Mouse (Mus musculus) lung, embryonic 15.5 days (tissue): ENCODE results near the gene Scfd2. TPM values are rescaled to one million over a fixed set of nuclear protein-coding genes. Genes with fewer than 3 reads are reported as not detected.

ENCODE experiments used
- ATAC-seq: fragments of 200-750 bp; cut with Nextera tagmentation; 2 replicates; pipeline ENCODE4 v1.8.0; 2017; ENCODE audit warnings: moderate number of reproducible peaks, borderline replicate concordance; ENCODE audit not compliant: low FRiP score, low TSS enrichment; ENCODE audit errors: extremely low read depth
- H3K27ac ChIP-seq: fragments of 300-500 bp; sonication (generic); 2 replicates; pipeline ENCODE4 v1.5.1; 2015; ENCODE audit warnings: moderate library complexity, mild to moderate bottlenecking, inconsistent platforms
- H3K27me3 ChIP-seq: fragments of 300-500 bp; sonication (generic); 2 replicates; pipeline ENCODE4 v1.6.1; 2015; ENCODE audit warnings: inconsistent platforms
- H3K36me3 ChIP-seq: fragments of 300-500 bp; sonication (generic); 2 replicates; pipeline ENCODE4 v1.6.1; 2015; ENCODE audit warnings: inconsistent platforms
- H3K4me1 ChIP-seq: fragments of 300-500 bp; sonication (generic); 2 replicates; pipeline ENCODE4 v1.6.1; 2015; ENCODE audit warnings: inconsistent platforms
- H3K4me2 ChIP-seq: fragments of 300-500 bp; sonication (generic); 2 replicates; pipeline ENCODE4 v1.6.1; 2015; ENCODE audit warnings: inconsistent platforms, mild to moderate bottlenecking, moderate library complexity
- H3K4me3 ChIP-seq: fragments of 300-500 bp; sonication (generic); 2 replicates; pipeline ENCODE4 v1.5.1; 2015; ENCODE audit warnings: mild to moderate bottlenecking, inconsistent platforms
- H3K9ac ChIP-seq: fragments of 300-500 bp; sonication (generic); 2 replicates; pipeline ENCODE4 v1.6.1; 2015; ENCODE audit warnings: inconsistent platforms
- H3K9me3 ChIP-seq: fragments of 300-500 bp; sonication (generic); 2 replicates; pipeline ENCODE4 v1.6.1; 2016; ENCODE audit warnings: inconsistent platforms
- WGBS: fragments of 180-500 bp; shearing (Covaris S2); methylation state at CpG from one replicate; pipeline ENCODE4 v1.1.7; 2015; 5-methylcytosine and 5-hydroxymethylcytosine counted together
- polyA plus RNA-seq: library from polyadenylated mRNA; unstranded; fragments of >200 nt; fragmentation: Nextera tagmentation; extraction: Ambion mirVana; gene quantifications from 2 replicates; pipeline ENCODE4 v1.2.1, GENCODE M21; 2015

Scfd2 gene
- polyA plus RNA-seq, 1 experiment from 2014 or later, result 18.4 TPM

DNA sequence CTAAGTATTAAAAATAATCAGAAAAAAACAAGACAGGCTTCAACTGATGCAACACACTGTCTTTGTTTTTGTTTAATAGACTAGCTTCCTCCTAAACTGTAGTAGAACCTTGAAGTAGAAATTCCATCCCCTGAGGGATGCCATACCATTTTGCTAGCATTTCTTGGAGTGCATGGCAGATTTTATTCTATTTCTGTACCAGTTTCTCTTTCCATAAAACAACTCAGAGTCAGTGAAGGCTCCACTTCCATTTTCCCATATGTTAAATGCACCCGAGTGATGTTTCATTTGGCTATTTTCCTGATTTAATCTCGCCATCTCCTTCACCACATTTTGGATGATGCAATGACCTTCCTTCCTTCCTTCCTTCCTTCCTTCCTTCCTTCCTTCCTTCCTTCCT lies 243.4 kb downstream of the Scfd2 start:
- 73% methylated on average over 2 of the region's 2 CpGs for WGBS
- ATAC-seq, result no peak
- H3K9ac ChIP-seq, result no peak overlapping the region

DNA sequence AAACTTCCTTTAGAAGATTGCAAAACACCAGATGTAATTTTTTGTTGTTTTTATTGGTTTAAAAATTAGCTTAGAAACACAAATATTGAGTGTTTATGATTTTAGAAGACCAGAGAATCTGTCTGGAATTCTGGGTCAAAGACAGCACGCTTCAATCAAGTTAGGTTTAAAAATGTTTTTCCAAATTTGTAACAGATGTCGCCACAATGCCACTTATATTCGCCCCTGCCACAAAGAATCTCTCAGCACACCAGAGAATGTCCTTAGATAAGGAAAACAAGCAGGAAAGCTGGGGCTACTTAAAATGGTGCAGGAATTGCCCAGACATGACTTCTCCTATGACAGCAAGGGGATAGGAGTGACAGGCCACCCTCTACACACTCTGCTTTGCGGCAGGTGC lies 245.3 kb downstream of the Scfd2 start:
- Histone ChIP-seq H3K27ac (no peak overlapping the region), H3K4me3 (no peak overlapping the region), H3K4me1 (peaks cover 21% of the 10 kb centered on the region), H3K27me3 (no peaks in the 10 kb centered on the region), H3K36me3 (no peaks in the 10 kb centered on the region), H3K4me2 (no peak overlapping the region), H3K9me3 (no peaks in the 10 kb centered on the region), H3K9ac (no peak overlapping the region)
- WGBS, result 56% methylated on average over 4 of the region's 4 CpGs
- no peak for ATAC-seq

More for the DNA sequence above, 243.4 kb downstream of the Scfd2 start:
- H3K27ac ChIP-seq, result no peak overlapping the region
- no peaks in the 10 kb centered on the region for H3K36me3 ChIP-seq
- H3K4me2 ChIP-seq, result no peak overlapping the region
- no peak overlapping the region for H3K4me3 ChIP-seq
- peaks cover 32% of the 10 kb centered on the region for H3K4me1 ChIP-seq
- H3K27me3 ChIP-seq, result no peaks in the 10 kb centered on the region
- no peaks in the 10 kb centered on the region for H3K9me3 ChIP-seq

DNA sequence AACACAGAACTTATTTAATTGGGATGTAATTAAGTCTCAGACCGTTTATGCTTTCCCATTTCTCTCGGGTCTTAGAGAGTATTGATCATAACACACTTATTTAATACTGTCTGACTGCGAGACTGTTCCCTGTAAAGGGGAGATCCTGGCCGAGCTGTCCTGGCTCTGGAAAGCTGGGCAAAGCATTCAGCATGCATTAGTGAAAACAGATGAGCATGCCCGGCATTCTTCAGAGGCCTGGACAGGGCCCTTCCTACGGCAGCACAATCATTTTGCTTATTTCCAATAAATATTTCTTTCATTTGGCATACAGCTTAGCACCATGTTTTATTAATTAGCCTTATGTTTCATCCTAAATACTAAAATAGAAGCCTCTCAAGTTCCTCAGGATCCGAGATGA lies 245.8 kb downstream of the Scfd2 start:
- WGBS, result 56% methylated on average over 7 of the region's 7 CpGs
- Histone ChIP-seq H3K4me3 (no peak overlapping the region), H3K36me3 (no peaks in the 10 kb centered on the region), H3K27ac (no peak overlapping the region), H3K4me2 (no peak overlapping the region), H3K4me1 (peaks cover 23% of the 10 kb centered on the region), H3K9ac (no peak overlapping the region), H3K27me3 (no peaks in the 10 kb centered on the region), H3K9me3 (no peaks in the 10 kb centered on the region)
- ATAC-seq, result no peak

DNA sequence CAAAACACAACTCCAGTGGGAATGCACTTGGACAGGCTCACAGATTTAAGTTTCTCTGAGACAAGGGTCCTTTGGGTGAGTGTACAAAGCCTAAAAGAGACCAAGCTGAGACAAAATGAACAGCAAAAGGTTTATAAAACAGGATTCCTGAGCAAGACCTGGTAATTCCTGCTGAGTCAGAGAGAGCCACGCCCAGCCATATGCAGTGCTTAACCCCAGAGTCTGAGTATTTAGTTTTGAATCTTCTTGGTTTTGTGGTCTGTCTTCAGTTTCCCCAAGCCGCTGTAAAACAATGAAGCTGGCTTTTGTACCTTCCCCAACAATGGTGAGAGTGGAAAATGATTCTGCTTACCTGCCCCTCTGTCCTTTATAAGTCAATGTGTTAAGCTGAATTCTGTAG lies 246.3 kb downstream of the Scfd2 start:
- 74% methylated on average over 2 of the region's 2 CpGs for WGBS
- H3K9ac ChIP-seq, result no peak overlapping the region
- H3K27ac ChIP-seq, result no peak overlapping the region
- no peak overlapping the region for H3K4me3 ChIP-seq
- no peaks in the 10 kb centered on the region for H3K27me3 ChIP-seq
- H3K9me3 ChIP-seq, result no peaks in the 10 kb centered on the region
- no peak for ATAC-seq
- H3K4me1 ChIP-seq, result peaks cover 23% of the 10 kb centered on the region; the same call in 1 of the 2 replicates
- H3K4me2 ChIP-seq, result no peak overlapping the region
- H3K36me3 ChIP-seq, result no peaks in the 10 kb centered on the region

DNA sequence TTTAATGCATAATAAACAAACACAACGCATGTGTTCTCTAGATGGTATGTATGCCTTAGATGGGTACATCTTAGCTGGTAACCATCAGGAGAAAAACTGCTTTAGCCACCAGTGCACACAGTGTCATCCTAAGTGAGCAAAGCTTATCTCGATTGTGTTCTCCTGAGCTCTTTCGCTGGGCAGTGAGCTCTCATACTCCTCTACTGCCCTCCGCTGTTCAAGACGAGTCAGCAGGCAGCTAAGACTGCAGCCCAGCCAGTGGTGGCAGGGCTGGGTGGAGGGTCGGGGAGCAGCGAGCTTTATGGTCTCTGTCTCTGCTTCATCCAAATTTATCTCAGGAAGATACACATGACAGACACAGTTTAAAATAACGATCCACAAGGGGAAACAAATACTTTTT lies 248.0 kb downstream of the Scfd2 start:
- H3K4me3 ChIP-seq, result no peak overlapping the region
- H3K27me3 ChIP-seq, result no peaks in the 10 kb centered on the region
- no peak overlapping the region for H3K27ac ChIP-seq
- H3K4me2 ChIP-seq, result no peak overlapping the region
- ATAC-seq, result no peak
- no peak overlapping the region for H3K9ac ChIP-seq
- no peaks in the 10 kb centered on the region for H3K9me3 ChIP-seq
- H3K36me3 ChIP-seq, result no peaks in the 10 kb centered on the region
- 31% methylated on average over 8 of the region's 8 CpGs for WGBS
- H3K4me1 ChIP-seq, result peaks cover 35% of the 10 kb centered on the region

DNA sequence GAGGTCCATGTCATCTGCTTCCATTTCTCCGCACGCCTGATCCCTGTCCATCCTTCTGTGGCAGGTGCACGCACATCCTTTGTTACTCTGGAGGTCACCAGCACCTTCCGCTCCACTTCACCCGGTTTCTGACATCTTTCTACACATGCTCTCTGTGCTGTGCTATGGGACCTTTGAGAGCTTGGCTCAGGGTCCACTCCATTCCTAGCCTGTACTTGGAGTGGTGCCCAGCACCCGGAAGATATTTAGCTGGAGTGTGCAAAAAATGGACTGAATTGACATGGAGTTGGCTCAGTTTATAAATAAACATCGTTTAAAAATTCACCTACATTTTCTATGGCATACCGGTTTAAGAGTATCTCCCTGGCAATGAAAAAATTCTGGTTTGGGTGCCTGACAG lies 250.1 kb downstream of the Scfd2 start:
- no peak overlapping the region; the same call in 1 of the 2 replicates for H3K27ac ChIP-seq
- WGBS, result 50% methylated on average over 8 of the region's 8 CpGs
- ATAC-seq, result no peak
- H3K4me3 ChIP-seq, result no peak overlapping the region
- peaks cover 47% of the 10 kb centered on the region for H3K4me1 ChIP-seq
- H3K36me3 ChIP-seq, result no peaks in the 10 kb centered on the region
- no peak overlapping the region for H3K4me2 ChIP-seq
- no peaks in the 10 kb centered on the region for H3K9me3 ChIP-seq
- H3K9ac ChIP-seq, result no peak overlapping the region
- H3K27me3 ChIP-seq, result no peaks in the 10 kb centered on the region

DNA sequence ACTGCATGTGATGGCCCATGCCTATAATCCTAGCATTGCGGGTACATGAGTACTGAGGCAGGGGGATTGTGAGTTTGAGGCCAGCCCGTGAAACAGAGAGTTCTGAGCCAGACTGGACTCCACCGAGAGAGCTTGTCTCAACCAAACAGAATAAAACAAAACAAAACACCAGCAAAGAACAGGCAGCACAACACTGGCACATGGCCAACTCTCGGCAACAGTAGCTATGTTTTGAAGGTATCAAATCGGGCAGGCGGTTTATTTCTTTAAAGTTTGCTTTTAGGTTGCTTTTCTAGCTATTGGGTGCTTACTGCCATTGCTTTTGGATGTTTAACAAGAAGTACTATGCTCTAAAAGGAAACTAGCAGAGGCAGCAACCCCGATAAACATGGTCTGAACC lies 251.9 kb downstream of the Scfd2 start:
- WGBS, result 61% methylated on average over 7 of the region's 7 CpGs
- Histone ChIP-seq H3K4me2 (no peak overlapping the region), H3K36me3 (no peaks in the 10 kb centered on the region), H3K4me3 (no peak overlapping the region), H3K9me3 (no peaks in the 10 kb centered on the region), H3K9ac (no peak overlapping the region), H3K27me3 (no peaks in the 10 kb centered on the region), H3K27ac (no peak overlapping the region), H3K4me1 (peaks cover 42% of the 10 kb centered on the region)
- ATAC-seq, result no peak

DNA sequence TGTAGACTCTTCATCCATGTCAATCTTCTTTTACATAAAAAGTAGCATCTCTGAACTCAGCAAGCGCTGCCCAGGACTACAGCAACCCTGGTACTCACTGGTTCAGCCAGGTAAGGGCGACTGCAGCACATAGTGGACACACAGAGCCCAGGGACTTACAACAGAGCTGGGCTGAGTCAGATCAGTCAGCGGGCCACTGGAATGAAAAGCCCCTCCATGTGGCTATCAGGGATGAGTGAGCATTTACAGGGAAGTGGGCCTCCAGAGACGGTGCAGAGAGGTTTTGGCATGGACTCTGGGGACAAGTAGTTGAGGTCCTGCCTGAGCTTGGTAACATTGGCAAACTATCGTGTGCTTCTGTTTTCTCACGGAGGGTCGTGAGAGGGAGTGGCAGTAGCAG lies 253.1 kb downstream of the Scfd2 start:
- Histone ChIP-seq H3K27me3 (no peaks in the 10 kb centered on the region), H3K36me3 (no peaks in the 10 kb centered on the region), H3K4me3 (no peak overlapping the region), H3K4me1 (peaks cover 43% of the 10 kb centered on the region), H3K9me3 (no peaks in the 10 kb centered on the region), H3K4me2 (no peak overlapping the region), H3K9ac (no peak overlapping the region), H3K27ac (peak overlapping the region; percentile 16; the same call in 1 of the 2 replicates)
- 77% methylated on average over 7 of the region's 7 CpGs for WGBS
- no peak for ATAC-seq

DNA sequence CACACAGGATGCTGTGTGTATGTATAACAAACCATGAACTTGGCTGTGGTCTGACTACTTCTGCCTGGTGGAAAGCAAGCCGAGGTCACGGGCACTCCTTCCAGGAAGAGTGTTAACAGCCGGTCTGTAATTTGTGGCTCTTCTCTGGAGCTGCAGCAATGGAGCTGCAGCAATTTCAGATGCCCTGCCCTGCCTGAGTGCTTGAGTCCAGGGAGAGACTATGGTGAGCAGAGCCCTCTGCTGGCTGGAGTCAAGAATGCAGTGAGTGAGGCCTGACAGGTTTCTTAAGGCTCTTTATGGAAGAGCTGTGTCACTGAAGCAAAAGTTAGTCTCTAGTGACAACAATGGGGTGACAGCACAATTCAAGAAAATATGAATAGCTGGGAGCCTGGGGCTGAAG lies 253.8 kb downstream of the Scfd2 start:
- H3K9me3 ChIP-seq, result no peaks in the 10 kb centered on the region
- no peak overlapping the region for H3K4me3 ChIP-seq
- H3K27ac ChIP-seq, result peak overlapping the region; percentile 49; the same call in 1 of the 2 replicates
- H3K4me1 ChIP-seq, result peaks cover 44% of the 10 kb centered on the region
- 0% methylated on average over 3 of the region's 3 CpGs for WGBS
- H3K27me3 ChIP-seq, result no peaks in the 10 kb centered on the region
- no peak overlapping the region for H3K9ac ChIP-seq
- peak; percentile 80 for ATAC-seq
- H3K36me3 ChIP-seq, result no peaks in the 10 kb centered on the region
- H3K4me2 ChIP-seq, result peak overlapping the region; percentile 16; the same call in 1 of the 2 replicates

DNA sequence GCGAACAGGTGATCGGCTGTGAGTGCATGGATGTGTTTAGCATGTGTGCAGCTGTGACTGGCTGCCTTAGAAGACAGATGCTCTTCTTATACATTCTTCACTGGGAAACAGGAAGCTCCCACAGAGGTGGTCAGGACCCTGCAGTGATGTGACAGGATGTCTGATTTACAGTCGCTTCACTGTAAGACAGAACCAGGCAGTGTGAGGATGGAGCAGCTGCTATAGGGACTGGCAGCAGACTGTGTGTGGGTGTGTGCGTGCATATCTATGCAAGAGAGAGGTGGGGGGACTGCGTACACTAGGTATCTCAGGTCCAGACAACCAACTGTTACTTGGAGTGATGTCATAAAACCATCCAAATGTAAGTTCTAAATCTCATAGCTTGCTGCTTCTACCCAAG lies 254.3 kb downstream of the Scfd2 start:
- Histone ChIP-seq H3K27me3 (no peaks in the 10 kb centered on the region), H3K9me3 (no peaks in the 10 kb centered on the region), H3K4me3 (no peak overlapping the region), H3K4me1 (peaks cover 44% of the 10 kb centered on the region), H3K9ac (no peak overlapping the region), H3K27ac (peak overlapping the region; percentile 49; the same call in 1 of the 2 replicates), H3K36me3 (no peaks in the 10 kb centered on the region), H3K4me2 (peak overlapping the region; percentile 16; the same call in 1 of the 2 replicates)
- ATAC-seq, result 0 out of 2 replicates have a peak, but pooled peaks have one; percentile 25
- WGBS, result 71% methylated on average over 5 of the region's 5 CpGs

DNA sequence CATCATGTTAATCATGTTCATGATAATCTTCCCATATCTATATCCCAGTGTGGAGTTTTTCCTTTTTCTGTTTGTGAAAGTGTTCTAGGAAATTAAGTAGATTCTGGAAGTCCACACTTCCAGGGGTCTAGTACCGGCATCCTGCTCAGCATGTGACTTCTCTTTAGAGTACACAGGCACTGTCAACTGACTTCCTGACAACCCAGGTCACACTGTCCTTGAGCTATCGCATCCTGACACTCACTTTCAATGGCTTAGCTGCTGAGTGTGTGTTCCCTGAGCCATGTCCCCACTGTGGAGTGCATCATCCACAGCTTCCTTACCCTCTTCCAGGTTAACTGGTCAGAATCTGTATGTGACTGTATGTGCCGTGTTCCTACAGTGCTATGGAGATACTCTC lies 258.2 kb downstream of the Scfd2 start:
- no peaks in the 10 kb centered on the region for H3K36me3 ChIP-seq
- H3K9me3 ChIP-seq, result no peaks in the 10 kb centered on the region
- H3K4me3 ChIP-seq, result no peak overlapping the region
- 81% methylated on average over 3 of the region's 3 CpGs for WGBS
- no peak overlapping the region for H3K27ac ChIP-seq
- no peaks in the 10 kb centered on the region for H3K27me3 ChIP-seq
- no peak for ATAC-seq
- H3K4me2 ChIP-seq, result no peak overlapping the region
- H3K4me1 ChIP-seq, result peaks cover 22% of the 10 kb centered on the region
- no peak overlapping the region for H3K9ac ChIP-seq

DNA sequence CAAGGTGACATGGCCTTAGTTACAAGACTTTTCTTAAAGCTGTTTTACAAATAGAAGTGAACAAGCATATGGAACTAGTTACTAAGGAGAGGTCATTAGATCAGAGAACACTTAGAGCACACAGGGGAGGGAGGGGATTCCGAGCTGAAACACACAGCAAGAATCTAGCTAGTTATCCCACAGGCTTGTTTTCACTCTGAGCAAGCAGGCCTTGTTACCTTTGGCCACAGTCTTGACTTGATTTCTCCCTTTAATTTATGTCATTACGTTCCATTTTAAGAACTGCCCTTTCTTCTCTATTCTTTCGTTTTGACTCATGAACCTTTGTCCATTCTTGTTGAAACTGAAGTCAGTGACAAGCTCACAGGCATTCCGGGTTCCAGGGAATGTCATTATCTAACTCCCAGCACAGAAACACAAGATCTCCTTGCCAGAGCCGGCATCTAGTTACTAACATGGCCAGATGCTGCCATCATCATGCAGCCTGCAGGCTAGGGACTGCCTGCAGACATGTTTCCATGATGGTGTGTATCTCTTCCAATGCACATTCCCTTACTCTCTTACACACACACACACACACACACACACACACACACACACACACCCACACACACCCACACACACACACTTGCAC lies 263.7 kb downstream of the Scfd2 start:
- WGBS, result 67% methylated on average over 5 of the region's 5 CpGs
- Histone ChIP-seq H3K27me3 (no peaks in the 10 kb centered on the region), H3K9ac (no peak overlapping the region), H3K27ac (no peak overlapping the region), H3K4me3 (no peak overlapping the region), H3K4me2 (no peak overlapping the region), H3K4me1 (peaks cover 33% of the 10 kb centered on the region), H3K36me3 (no peaks in the 10 kb centered on the region), H3K9me3 (no peaks in the 10 kb centered on the region)
- ATAC-seq, result no peak

DNA sequence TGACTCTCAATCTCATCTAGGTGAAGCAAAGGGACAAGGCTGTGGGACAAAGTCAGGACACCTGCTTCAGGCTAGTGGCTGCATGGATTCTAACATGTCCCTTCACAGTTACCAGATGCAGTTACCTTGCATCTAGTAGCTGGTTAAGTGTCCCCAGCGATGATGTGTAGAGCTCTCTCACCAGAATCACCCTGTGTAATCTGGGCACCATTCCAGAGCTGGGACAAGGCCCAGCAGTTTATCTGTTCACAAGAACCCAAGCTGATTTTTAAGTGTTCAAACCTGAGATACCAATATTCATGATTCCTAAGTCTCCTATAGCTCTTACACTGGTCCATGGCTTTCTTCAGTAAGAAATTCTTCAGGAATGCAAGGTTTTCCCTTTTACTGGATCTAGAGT lies 264.4 kb downstream of the Scfd2 start:
- WGBS, result 60% methylated on average over 1 of the region's 1 CpGs
- no peaks in the 10 kb centered on the region for H3K36me3 ChIP-seq
- no peak overlapping the region for H3K27ac ChIP-seq
- ATAC-seq, result no peak
- H3K9ac ChIP-seq, result no peak overlapping the region
- no peak overlapping the region for H3K4me2 ChIP-seq
- peaks cover 37% of the 10 kb centered on the region for H3K4me1 ChIP-seq
- H3K27me3 ChIP-seq, result no peaks in the 10 kb centered on the region
- H3K4me3 ChIP-seq, result no peak overlapping the region
- H3K9me3 ChIP-seq, result no peaks in the 10 kb centered on the region
